Mouse (Mus musculus): ENCODE measurements around the gene Prr15l. TPM values are rescaled to one million over a fixed set of nuclear protein-coding genes. Genes with fewer than 3 reads are reported as not detected.

Prr15l gene
- total RNA-seq, 4 experiments from 2014 or later = not detected

GRCm38 (mm10) chr11:96917415-96917814, 10.5 kb upstream of the Prr15l start:
- no peak for DNase-seq (ENCODE audit: low spot score in 2 of 2)

- no peak for DNase-seq (ENCODE audit: low spot score in 2 of 2)
Measured at GRCm38 (mm10) chr11:96919003-96919402, 8.9 kb upstream of the Prr15l start.

- DNase-seq (ENCODE audit: low spot score in 2 of 2) = no peak
Measured at GRCm38 (mm10) chr11:96924861-96925260, 3.0 kb upstream of the Prr15l start.

- no peak for DNase-seq (ENCODE audit: low spot score in 2 of 2)
Measured at GRCm38 (mm10) chr11:96925469-96926148, 2.3 kb upstream of the Prr15l start.

GRCm38 (mm10) chr11:96926587-96926986, 1.3 kb upstream of the Prr15l start:
- no peak for DNase-seq (ENCODE audit: low spot score in 2 of 2)

GRCm38 (mm10) chr11:96928691-96929090, 787 bp downstream of the Prr15l start:
- DNase-seq (ENCODE audit: low spot score in 2 of 2) = no peak

GRCm38 (mm10) chr11:96929096-96929765, 1.3 kb downstream of the Prr15l start:
- no peak for DNase-seq (ENCODE audit: low spot score in 2 of 2)

GRCm38 (mm10) chr11:96929766-96930331, 1.9 kb downstream of the Prr15l start:
- DNase-seq (ENCODE audit: low spot score in 2 of 2) = no peak

GRCm38 (mm10) chr11:96931327-96932062, 3.6 kb downstream of the Prr15l start:
- no peak for DNase-seq (ENCODE audit: low spot score in 2 of 2)

- no peak for DNase-seq (ENCODE audit: low spot score in 2 of 2)
Measured at GRCm38 (mm10) chr11:96933562-96934276, 5.8 kb downstream of the Prr15l start.

GRCm38 (mm10) chr11:96934921-96935356, 7.0 kb downstream of the Prr15l start:
- peak in 1 of 2 experiments; percentile 50 for DNase-seq (ENCODE audit: low spot score in 2 of 2)

GRCm38 (mm10) chr11:96935872-96936650, 8.2 kb downstream of the Prr15l start:
- DNase-seq (ENCODE audit: low spot score in 2 of 2) = no peak

- DNase-seq (ENCODE audit: low spot score in 2 of 2) = no peak
Measured at GRCm38 (mm10) chr11:96937549-96938425, 9.9 kb downstream of the Prr15l start.

- DNase-seq (ENCODE audit: low spot score in 2 of 2) = no peak
Measured at GRCm38 (mm10) chr11:96938426-96938800, 10.5 kb downstream of the Prr15l start.

- DNase-seq (ENCODE audit: low spot score in 2 of 2) = no peak
Measured at GRCm38 (mm10) chr11:96940578-96941465, 12.9 kb downstream of the Prr15l start.

GRCm38 (mm10) chr11:96941989-96942590, 14.2 kb downstream of the Prr15l start:
- DNase-seq (ENCODE audit: low spot score in 2 of 2) = no peak

GRCm38 (mm10) chr11:96943746-96944304, 15.9 kb downstream of the Prr15l start, which contains the start of gene Pnpo:
Pnpo (minus strand) TSS chr11:96943986.
- DNase-seq (ENCODE audit: low spot score in 2 of 2) = peak; percentile 71 to 95

Measured in left cerebral cortex, adult 8-10 months (tissue).